Mouse (Mus musculus): ENCODE measurements around the gene Fkbp1a. TPM values are rescaled to one million over a fixed set of nuclear protein-coding genes. Genes with fewer than 3 reads are reported as not detected.

Fkbp1a gene
- polyA plus RNA-seq, 1 experiment from 2014 or later: 696 TPM

- Histone ChIP-seq H3K27ac (ENCODE audit: low read length) (peak overlapping the region; percentile 69), H3K9ac (replicated peaks; ENCODE audit: low read depth) (no peak overlapping the region), H3K27me3 (replicated peaks; ENCODE audit: insufficient read depth, low read length) (no peaks in the 10 kb centered on the region), H3K4me1 (ENCODE audit: insufficient read depth, low read depth, low read length) (peaks cover 8% of the 10 kb centered on the region; the same call in 1 of the 2 replicates), H3K4me3 (ENCODE audit: low read depth, low read length) (peak overlapping the region; percentile 41), H3K9me3 (ENCODE audit: low read length) (no peaks in the 10 kb centered on the region), H3K36me3 (ENCODE audit: insufficient read depth, low read length) (no peaks in the 10 kb centered on the region), H3K4me2 (replicated peaks; ENCODE audit: low read depth, low read length) (peak overlapping the region; percentile 78)
- DNase-seq (ENCODE audit: low spot score) (peak; percentile 79), ATAC-seq (no peak; the same call in 1 of the 2 replicates)
- TF ChIP-seq EP300 (IDR thresholded peaks at IDR 0.05): no peak
- peak; percentile 70 for TF ChIP-seq CTCF (IDR thresholded peaks at IDR 0.05)
- WGBS: 23% methylated on average over 7 of the region's 7 CpGs
These were observed 32.9 kb downstream of the Fkbp1a start for GRCm38 (mm10) chr2:151575119-151575698.

GRCm38 (mm10) chr2:151575699-151576389, 33.6 kb downstream of the Fkbp1a start:
- peak; percentile 92 for DNase-seq (ENCODE audit: low spot score)
- H3K9me3 ChIP-seq (ENCODE audit: low read length): no peaks in the 10 kb centered on the region
- H3K36me3 ChIP-seq (ENCODE audit: insufficient read depth, low read length): no peaks in the 10 kb centered on the region
- peak; percentile 89 for ATAC-seq
- peak overlapping the region; percentile 78 for H3K4me2 ChIP-seq (replicated peaks; ENCODE audit: low read depth, low read length)
- TF ChIP-seq EP300 (IDR thresholded peaks at IDR 0.05) (no peak), CTCF (IDR thresholded peaks at IDR 0.05) (no peak)
- 3% methylated on average over 38 of the region's 38 CpGs for WGBS
- peak overlapping the region; percentile 69 for H3K27ac ChIP-seq (ENCODE audit: low read length)
- H3K4me1 ChIP-seq (ENCODE audit: insufficient read depth, low read depth, low read length): peaks cover 8% of the 10 kb centered on the region; the same call in 1 of the 2 replicates
- H3K9ac ChIP-seq (replicated peaks; ENCODE audit: low read depth): peak overlapping the region; percentile 34; the same call in 1 of the 2 replicates
- peak overlapping the region; percentile 41 for H3K4me3 ChIP-seq (ENCODE audit: low read depth, low read length)
- H3K27me3 ChIP-seq (replicated peaks; ENCODE audit: insufficient read depth, low read length): no peaks in the 10 kb centered on the region

- H3K27ac ChIP-seq (ENCODE audit: low read length): no peak overlapping the region
- no peaks in the 10 kb centered on the region for H3K36me3 ChIP-seq (ENCODE audit: insufficient read depth, low read length)
- H3K9ac ChIP-seq (replicated peaks; ENCODE audit: low read depth): no peak overlapping the region
- ATAC-seq (no peak), DNase-seq (ENCODE audit: low spot score) (no peak)
- H3K4me3 ChIP-seq (ENCODE audit: low read depth, low read length): no peak overlapping the region
- H3K9me3 ChIP-seq (ENCODE audit: low read length): no peaks in the 10 kb centered on the region
- no peak overlapping the region for H3K4me2 ChIP-seq (replicated peaks; ENCODE audit: low read depth, low read length)
- peaks cover 8% of the 10 kb centered on the region; the same call in 1 of the 2 replicates for H3K4me1 ChIP-seq (ENCODE audit: insufficient read depth, low read depth, low read length)
- TF ChIP-seq EP300 (IDR thresholded peaks at IDR 0.05): no peak
- no peak for TF ChIP-seq CTCF (IDR thresholded peaks at IDR 0.05)
- no peaks in the 10 kb centered on the region for H3K27me3 ChIP-seq (replicated peaks; ENCODE audit: insufficient read depth, low read length)
- 70% methylated on average over 4 of the region's 4 CpGs for WGBS
These were observed 36.9 kb downstream of the Fkbp1a start for GRCm38 (mm10) chr2:151579183-151579582.

GRCm38 (mm10) chr2:151580945-151581344, 38.7 kb downstream of the Fkbp1a start:
- no peaks in the 10 kb centered on the region for H3K27me3 ChIP-seq (replicated peaks; ENCODE audit: insufficient read depth, low read length)
- ATAC-seq: no peak
- 45% methylated on average over 1 of the region's 1 CpGs for WGBS

DNA sequence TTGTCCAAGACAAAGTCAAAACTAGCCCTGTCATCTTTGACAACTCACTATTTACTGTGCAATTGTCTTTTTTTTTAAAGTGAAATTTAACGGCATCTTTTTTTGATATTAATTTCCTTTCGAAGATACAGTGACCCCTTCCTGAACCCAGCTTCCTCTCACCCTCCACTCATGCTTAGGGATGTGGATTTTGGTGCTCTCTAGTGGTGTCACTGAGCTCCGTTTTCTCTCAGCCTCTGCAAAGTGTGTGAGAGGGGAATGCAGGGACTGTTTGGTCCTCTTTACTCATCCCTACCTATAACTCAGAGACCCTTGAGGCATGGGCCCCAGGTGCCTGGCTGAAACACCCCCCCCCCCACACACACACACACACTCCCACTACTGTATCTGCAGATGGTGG, 43.7 kb downstream of the Fkbp1a start:
- DNase-seq (ENCODE audit: low spot score): no peak
- Histone ChIP-seq H3K4me3 (ENCODE audit: low read depth, low read length) (no peak overlapping the region), H3K9me3 (ENCODE audit: low read length) (no peaks in the 10 kb centered on the region), H3K9ac (replicated peaks; ENCODE audit: low read depth) (no peak overlapping the region), H3K27me3 (replicated peaks; ENCODE audit: insufficient read depth, low read length) (no peaks in the 10 kb centered on the region), H3K4me1 (ENCODE audit: insufficient read depth, low read depth, low read length) (no peaks in the 10 kb centered on the region), H3K27ac (ENCODE audit: low read length) (no peak overlapping the region), H3K4me2 (replicated peaks; ENCODE audit: low read depth, low read length) (no peak overlapping the region), H3K36me3 (ENCODE audit: insufficient read depth, low read length) (no peaks in the 10 kb centered on the region)
- peak; percentile 34; the same call in 1 of the 2 replicates for TF ChIP-seq CTCF (IDR thresholded peaks at IDR 0.05)
- TF ChIP-seq EP300 (IDR thresholded peaks at IDR 0.05): no peak
- WGBS: 35% methylated on average over 3 of the region's 3 CpGs
- no peak for ATAC-seq

More at GRCm38 (mm10) chr2:151580945-151581344, 38.7 kb downstream of the Fkbp1a start:
- Histone ChIP-seq H3K36me3 (ENCODE audit: insufficient read depth, low read length) (no peaks in the 10 kb centered on the region), H3K4me3 (ENCODE audit: low read depth, low read length) (no peak overlapping the region), H3K9ac (replicated peaks; ENCODE audit: low read depth) (no peak overlapping the region), H3K9me3 (ENCODE audit: low read length) (no peaks in the 10 kb centered on the region), H3K4me1 (ENCODE audit: insufficient read depth, low read depth, low read length) (peaks cover 3% of the 10 kb centered on the region; the same call in 1 of the 2 replicates), H3K4me2 (replicated peaks; ENCODE audit: low read depth, low read length) (no peak overlapping the region), H3K27ac (ENCODE audit: low read length) (no peak overlapping the region)
- TF ChIP-seq EP300 (IDR thresholded peaks at IDR 0.05): no peak
- no peak for TF ChIP-seq CTCF (IDR thresholded peaks at IDR 0.05)
- no peak for DNase-seq (ENCODE audit: low spot score)

DNA sequence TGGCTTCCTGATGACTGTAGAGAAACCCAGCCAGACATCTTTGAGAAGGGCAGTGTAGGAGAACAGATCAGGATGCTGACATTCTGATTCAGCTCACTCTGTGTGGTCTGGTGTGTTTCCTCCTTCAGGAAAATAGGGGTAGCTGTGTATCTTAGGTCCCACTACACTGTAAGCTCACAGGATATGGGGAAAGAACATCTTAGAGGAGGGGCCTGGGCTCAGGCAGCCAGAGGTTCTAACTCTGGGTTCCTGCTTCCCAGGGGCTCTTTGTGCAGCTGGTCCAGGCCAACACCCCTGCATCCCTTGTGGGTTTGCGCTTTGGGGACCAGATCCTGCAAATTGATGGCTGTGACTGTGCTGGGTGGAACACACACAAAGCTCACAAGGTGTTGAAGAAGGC, 44.5 kb downstream of the Fkbp1a start:
- Histone ChIP-seq H3K9me3 (ENCODE audit: low read length) (no peaks in the 10 kb centered on the region), H3K4me2 (replicated peaks; ENCODE audit: low read depth, low read length) (no peak overlapping the region), H3K4me3 (ENCODE audit: low read depth, low read length) (no peak overlapping the region), H3K27me3 (replicated peaks; ENCODE audit: insufficient read depth, low read length) (no peaks in the 10 kb centered on the region), H3K36me3 (ENCODE audit: insufficient read depth, low read length) (no peaks in the 10 kb centered on the region), H3K9ac (replicated peaks; ENCODE audit: low read depth) (no peak overlapping the region), H3K27ac (ENCODE audit: low read length) (no peak overlapping the region), H3K4me1 (ENCODE audit: insufficient read depth, low read depth, low read length) (no peaks in the 10 kb centered on the region)
- no peak for DNase-seq (ENCODE audit: low spot score)
- WGBS: 95% methylated on average over 1 of the region's 1 CpGs
- TF ChIP-seq EP300 (IDR thresholded peaks at IDR 0.05): no peak
- TF ChIP-seq CTCF (IDR thresholded peaks at IDR 0.05): no peak
- no peak for ATAC-seq

Data from lung, postnatal 0 days (tissue).